Mouse (Mus musculus) central nervous system, embryonic 14 days (tissue): ENCODE measurements around the gene Bcl9. TPM values are rescaled to one million over a fixed set of nuclear protein-coding genes. Genes with fewer than 3 reads are reported as not detected.

ENCODE experiments used
- polyA plus RNA-seq: library from polyadenylated mRNA; depleted of rRNA; stranded (reverse); fragments of >200 nt; gene quantifications from 2 replicates; pipeline ENCODE4 v1.2.3, GENCODE M21; 2012; rRNA removed

The Bcl9 gene
- 52.8 and 59.5 TPM in 2 replicates for polyA plus RNA-seq

DNA sequence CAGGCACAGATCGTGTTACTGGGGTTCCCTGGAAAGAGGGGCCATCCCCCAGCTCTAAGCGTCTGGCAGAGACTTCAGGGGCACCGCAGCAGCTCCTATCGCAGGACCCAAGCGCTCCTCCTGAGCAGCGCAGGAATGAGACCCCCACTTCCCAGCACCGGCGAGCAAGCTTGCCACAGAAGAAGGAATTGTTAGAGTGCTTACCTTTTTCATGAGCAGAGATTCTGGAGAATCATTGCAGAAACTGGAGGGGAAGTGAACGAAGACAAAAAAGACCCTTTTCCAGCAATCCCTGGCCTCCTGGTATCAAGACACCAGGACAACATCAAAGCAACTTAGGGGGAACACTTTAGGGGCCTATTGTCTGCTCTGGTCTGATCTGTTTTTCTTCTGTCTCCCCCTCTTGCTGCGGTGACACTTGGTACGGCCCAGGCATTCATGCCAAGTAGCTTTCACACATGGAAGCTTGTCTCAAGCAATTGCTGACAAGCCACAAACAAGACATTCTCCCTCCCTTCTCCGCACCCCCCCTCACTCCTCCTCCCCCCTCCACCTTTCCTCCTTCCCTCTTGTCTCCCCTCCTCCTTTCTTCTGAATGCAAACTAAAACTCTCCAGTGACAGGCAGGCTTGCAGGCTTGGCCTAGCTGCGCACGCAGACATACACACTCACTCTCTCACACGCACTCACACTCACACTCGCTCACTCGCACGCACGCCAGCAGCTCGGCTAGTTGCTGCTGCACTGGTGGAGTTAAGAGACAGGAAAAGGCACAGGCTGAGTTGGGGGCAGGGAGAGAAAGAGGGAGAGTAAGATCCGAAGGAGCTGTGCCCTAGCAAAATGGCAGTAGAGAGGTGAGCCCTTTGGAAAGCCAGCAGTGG lies at the start of gene Bcl9:
Gene Bcl9 (minus strand): TSS at position 365 of the 880 bp plus-strand sequence.

DNA sequence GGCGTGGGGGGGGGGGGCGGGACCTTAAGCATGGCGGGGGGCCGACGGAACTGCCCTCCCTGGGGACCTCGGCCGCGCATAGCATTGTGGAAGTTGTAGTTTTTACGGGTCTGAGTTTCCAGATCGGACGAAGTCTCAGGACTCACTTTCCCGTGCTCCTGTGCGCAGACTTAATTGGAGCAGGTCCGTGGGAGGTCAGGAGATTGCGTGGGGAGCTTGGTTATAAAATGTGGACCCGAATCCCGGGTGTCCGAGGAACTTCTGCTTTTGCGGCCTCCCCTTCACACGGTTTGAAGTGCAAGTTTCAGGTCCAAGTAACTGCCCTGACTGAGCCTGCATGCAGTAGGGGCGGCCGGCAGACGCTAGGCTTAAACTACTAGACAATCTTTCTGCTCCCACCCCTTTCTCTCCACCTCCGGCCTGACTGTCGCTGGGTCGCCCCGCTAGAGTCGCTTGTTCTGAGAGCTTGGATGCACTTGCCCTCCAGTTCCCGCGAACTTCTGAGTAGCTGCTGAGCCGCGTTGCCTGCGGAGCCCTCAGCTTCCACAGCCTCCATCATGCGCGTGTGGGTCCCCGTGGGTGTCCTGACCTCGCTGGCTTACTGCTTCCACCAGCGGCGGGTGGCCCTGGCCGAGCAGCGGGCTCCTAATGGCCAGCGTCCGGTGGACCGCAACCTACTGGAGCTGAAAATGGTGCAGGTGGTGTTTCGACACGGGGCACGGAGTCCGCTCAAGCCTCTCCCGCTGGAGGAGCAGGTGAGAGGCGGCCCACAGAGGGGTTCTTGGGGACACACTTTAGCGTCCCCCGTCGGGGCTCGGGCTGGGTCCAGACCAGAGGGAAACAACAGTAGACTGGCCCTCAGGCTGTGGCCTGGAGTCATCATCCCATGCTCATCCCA lies 138.9 kb downstream of the Bcl9 start, which contains the start of gene Acp6:
Gene Acp6 (plus strand): TSS at position 167 of the 898 bp plus-strand sequence.

Other genes starting within 250 kb of the Bcl9 start
- 24.0 TPM in 2 replicates for gene Acp6, start 139.1 kb downstream of the Bcl9 start, polyA plus RNA-seq
- not detected in 2 replicates for gene Olfr1402, start 124.1 kb upstream of the Bcl9 start, polyA plus RNA-seq